Mouse (Mus musculus) CD4-positive helper T cell, adult 2 months (primary cell): Measurements from ENCODE around the gene Nr1h3.

Experiments used
- DNase-seq: peaks from one replicate; pipeline ENCODE4 v3.0.0-alpha.2; 2012; ENCODE audit warnings: low read depth, missing footprints, low spot score

Nr1h3 gene

GRCm38 (mm10) chr2:91139764-91140163 is 62.9 kb downstream of the Nr1h3 start:
- DNase-seq: no peak

DNA sequence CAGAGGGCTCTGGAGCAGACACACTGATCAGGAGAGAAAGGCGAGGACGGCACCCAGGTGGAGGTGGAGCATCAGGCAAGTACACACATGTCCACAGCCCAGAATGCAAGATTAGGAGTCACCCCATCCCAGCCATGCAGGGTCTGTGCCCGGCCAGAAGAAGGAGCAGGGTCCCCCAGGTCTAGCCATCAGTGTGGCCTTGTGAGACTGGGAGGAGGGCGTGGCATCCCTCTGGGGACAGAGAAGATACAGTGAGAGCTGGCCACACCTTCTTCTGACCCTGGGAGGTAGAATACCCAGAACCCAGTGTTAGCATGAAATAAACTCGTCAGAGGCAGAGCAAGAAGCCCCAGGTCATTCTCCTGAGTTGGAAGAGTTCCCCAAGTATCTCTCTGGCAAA is 63.3 kb downstream of the Nr1h3 start:
- DNase-seq: no peak

- no peak for DNase-seq
Measured at GRCm38 (mm10) chr2:91137481-91137880, 65.2 kb downstream of the Nr1h3 start.

DNA sequence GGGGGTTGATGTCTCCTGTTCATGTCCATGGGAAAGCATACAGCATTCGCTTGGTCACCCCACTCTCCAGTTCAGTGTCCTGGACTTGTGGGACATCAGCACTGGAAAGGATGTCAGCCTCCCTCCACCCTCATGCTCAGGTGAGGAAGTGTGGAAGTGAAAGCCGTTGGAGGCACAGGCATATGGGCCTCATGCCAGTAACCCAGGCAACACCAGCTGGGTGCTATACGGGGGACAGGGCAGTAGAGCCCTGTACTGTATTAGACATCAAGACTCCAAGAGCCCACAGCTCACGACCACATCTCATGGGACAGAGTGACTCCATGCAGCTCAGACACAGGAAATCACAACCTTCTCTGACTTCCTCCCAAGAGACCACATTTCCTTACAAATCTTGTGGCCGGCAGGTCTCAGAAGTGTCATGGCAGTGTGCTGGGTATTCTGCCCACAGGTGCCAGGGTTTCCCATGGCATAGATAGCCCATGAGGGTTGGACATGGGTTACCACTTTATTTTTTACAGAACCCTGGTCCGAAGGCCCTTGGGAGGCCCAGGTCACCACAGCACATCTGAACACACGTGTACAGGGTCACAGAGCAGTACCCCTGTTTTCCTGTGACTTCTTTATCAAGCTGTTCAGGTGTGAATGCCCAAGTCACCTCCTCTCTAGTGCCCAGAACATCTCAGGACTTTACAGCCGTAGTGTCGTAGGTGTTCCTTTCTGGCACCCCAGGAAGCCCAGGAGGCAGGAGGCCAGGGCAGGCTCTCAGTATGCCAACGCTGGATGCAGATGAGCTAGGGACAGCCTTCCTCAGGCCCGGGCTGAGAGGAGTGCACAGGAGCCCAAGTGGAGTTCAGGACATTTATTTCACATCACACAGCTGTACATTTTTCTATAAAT is 65.9 kb downstream of the Nr1h3 start:
- DNase-seq: no peak
